Mouse (Mus musculus) naive thymus-derived CD4-positive, alpha-beta T cell, adult 2 months (primary cell): Measurements from ENCODE around the gene Foxd4.
"Not testable (repeated sequence)": the region's sequence is repeated elsewhere in the genome, so short reads cannot be mapped to it uniquely, and the experiment has no call there.

Source experiments
- DNase-seq: peaks from one replicate; pipeline ENCODE4 v3.0.0-alpha.2; 2011; ENCODE audit warnings: low read depth

The Foxd4 gene

DNA sequence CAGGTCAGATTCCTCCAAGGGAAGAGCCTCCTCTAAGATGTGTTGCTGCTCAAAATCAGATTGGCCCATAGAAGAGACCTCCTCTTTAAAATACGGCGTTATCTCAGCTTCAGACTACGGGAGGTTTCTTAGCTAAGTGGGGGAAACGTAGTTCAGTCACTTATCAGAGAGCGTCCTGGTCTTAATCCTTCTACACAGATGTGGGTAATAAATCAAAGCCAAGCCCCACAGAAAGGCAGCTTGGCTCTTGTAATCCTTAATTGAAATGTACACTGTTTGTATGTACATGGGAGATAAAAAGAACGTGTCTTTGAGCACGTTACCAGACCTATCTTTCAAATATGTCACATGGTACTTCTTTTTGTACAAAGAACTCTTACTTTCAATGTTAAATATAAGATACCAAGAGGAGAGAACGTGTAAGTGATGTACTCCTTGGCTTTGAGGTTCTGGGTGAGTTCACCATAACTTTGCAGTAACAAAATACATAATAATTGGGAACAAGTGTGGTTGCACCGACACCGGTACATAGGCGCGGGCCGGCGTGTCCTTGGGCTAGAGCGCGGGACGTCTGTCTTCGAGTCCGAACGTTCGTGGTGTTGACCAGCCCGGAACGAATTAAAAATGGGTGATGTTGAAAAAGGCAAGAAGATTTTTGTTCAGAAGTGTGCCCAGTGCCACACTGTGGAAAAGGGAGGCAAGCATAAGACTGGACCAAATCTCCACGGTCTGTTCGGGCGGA lies 25.7 kb downstream of the Foxd4 start, which contains the start of gene Gm10053:
TSS of gene Gm10053 (plus strand) at position 558 of the 742 bp plus-strand sequence.
- DNase-seq, result not testable (repeated sequence)

DNA sequence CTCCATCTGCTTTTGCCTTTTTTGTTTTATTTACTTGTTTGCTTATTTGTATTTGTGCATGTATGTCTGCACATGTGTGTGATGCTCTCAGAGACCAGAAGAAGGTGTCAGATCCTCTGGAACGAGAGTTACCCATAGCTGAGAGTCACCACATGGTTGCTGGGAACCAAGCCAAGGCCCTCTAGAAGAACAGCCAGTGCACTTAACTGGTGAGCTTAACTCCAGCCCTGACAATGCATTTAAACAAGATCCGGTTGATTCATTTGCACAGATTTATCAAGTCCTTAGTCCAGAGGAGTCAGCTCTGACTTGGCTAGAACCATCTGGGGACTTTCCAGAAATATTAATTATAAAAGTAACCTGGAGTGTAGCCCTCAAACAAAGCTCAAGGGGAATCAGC lies 27.1 kb downstream of the Foxd4 start:
- DNase-seq, result no peak

DNA sequence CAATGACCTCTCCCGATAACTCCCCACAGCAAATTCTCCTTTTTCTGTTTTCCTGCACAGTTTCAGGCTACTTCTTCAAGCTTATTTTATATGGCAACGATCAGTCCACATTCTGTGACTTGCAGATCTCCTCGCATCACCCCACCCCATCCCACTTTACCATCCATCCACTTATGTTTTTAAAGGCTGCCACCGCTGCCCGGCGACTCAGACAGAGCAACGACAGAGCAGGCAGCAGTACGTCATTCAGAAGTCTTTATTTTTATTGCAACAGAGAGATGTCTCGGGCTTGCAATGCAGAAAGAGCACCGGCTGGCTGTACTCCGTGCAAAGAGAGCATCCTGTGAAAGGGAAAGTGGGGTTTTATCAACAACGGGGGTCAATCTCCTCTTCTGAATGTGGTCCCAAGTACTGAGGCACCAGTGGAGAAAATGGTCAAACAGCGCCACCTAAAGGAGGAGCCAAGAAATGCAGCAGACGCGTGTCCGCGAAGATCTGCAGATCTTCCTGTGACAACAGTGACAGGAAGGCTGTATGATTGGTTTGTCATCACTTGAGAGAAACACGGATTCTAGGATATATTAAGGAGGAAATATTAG lies 29.9 kb downstream of the Foxd4 start:
- DNase-seq, result peak; percentile 12

DNA sequence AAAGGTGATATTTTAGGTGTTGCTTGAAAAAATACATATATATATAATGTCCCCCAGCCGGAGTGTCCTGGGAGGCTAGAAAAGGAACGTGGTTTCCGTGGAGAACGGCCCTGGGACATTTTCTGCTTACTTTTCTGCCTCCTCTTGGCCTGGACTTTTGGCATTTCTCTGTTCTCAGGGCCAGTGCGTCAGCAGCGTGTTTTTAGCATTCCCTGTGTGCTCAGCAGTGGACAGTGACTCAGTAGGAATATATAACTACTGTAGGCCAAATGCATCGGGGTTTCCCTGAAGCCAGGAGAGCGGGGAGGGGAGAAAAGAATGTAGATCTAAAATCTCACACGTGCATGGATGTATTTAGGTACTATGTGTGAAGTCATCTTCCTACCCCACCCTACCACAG lies 35.6 kb downstream of the Foxd4 start:
- DNase-seq, result no peak

DNA sequence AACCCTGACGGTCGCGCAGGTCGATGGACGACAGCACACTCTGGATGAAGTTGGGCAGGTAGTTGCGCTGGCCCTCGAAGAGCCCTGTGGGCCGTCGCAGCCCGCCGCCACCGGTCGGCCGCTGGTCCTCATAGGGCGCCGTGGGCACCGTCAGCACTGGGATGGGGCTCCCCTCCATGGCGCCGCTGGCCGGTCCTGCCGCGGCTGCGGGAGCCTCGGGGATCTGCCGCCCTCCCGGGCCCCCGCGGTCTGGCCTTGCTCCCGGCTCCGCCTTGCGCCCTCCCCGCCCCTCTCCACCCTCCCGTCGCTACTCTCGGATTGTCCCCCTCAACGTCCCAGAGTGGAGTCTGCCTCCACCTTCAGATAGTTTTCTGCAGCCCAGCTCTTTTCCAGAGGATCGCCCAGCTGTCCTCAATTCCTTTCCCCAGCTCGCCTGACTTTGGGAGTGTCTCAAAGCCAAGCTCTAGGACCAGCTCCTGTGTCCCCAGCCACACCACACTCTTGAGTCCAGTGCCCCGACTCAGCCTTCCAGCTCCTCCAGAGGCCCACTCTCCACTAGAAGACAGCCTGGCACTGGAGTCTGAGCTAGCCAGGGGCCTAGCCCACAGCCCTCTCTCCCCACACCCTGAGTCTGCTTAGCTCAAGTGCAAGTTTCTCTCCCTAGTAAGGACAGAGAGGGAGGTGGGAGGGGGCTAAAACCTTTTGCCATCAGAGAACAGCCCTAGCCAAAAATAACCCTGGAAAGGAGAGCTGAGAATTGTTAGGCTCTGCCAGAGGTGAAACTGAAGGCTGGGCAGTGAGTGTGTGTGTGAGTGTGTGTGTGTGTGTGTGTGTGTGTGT lies 39.2 kb downstream of the Foxd4 start, which contains the start of gene Pgm5:
TSS of gene Pgm5 (minus strand) at position 244 of the 840 bp plus-strand sequence.
- no peak for DNase-seq

DNA sequence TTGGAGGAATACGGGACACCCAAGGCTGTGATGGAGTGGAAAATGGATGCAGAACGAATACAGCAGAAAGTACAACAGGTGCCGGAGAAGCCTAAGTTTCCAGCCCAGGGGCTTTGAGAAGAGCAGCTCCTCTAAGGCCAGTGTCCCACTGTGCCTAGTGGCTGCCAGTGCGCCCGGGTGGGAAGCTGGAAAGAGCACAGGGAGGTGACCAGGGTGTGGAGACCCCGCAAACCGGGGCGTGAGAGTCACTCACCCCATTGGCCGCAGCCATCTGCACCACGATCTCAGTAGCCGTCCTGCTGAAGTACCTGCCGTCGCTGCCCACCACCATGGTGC lies 39.8 kb downstream of the Foxd4 start:
- DNase-seq, result no peak

DNA sequence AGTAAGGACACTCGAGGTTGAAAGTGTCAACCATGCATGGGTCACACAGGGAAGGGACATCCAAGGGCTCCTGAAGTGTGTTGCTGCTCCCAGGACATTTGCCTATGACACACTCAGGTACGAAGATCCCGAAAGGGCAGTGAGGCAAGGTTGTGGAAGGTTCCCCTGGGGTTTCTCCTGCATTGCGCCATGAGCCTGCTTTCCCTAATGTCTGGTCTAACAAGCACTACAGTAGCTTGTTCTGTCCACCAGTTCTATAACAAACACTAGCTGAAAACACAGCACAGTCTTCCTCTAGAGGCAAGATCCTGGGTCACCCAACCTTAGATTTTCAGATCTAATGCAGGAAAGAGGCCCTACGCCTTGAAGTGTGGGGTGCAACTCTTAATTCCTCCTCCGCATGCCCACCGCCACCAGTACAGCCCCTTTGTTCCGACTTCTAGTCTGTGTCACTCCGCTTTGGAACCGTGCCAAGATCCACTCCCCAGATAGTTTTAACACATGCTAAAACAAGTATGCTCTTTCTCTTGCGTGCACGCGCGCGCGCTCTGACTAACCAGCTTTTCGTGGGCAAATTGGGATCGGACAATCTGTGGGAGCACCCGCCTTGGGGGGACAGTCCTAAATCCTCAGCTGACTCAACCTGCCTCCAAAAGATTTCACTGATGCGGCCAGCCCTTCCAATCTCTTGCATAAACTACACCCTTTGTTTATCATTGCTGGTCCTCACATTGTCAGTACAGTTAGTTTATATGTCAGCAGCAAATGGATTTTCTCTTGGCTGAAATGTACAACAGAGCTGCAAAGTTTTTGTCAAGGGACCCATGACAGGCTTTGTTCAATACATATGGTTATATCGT lies 49.3 kb downstream of the Foxd4 start:
- DNase-seq, result no peak
